In genomic region chr15:86462636-86463035, GRCm38 (mm10) we compare ENCODE assay signal across 22 mouse cellular contexts.
DNase-seq lines count a peak whose midpoint lies in the region; ATAC-seq lines count a peak whose summit lies in the region.
"Had no signal": no experiment of that assay in that cellular context is flagged by ENCODE, and none has a peak within 500 bp of the region (broad histone marks: within the 10 kb centered on the region; RNA-seq: fewer than 3 reads in every experiment).

No protein-coding gene starts in this region.

- H3K36me3 ChIP-seq in forebrain, embryonic 13.5 days (ENCODE audit: poor library complexity, severe bottlenecking): no peaks in the 10 kb centered on the region
- no peaks in the 10 kb centered on the region for H3K36me3 ChIP-seq in forebrain, embryonic 16.5 days (ENCODE audit: control insufficient read depth, insufficient read depth)
- no peaks in the 10 kb centered on the region for H3K36me3 ChIP-seq in kidney, embryonic 15.5 days
- H3K36me3 ChIP-seq: embryonic facial prominence, embryonic 12.5 days; heart, embryonic 13.5 days; liver, embryonic 12.5 days; midbrain, embryonic 12.5 days; neural tube, embryonic 15.5 days had no signal

- H3K4me1 ChIP-seq in forebrain, embryonic 13.5 days: peaks cover 19% of the 10 kb centered on the region
- H3K4me1 ChIP-seq in forebrain, embryonic 16.5 days (replicated peaks; ENCODE audit: control insufficient read depth, insufficient read depth, low read length): peaks cover 8% of the 10 kb centered on the region
- peaks cover 4% of the 10 kb centered on the region; the same call in 1 of the 2 replicates for H3K4me1 ChIP-seq in kidney, embryonic 15.5 days
- H3K4me1 ChIP-seq: embryonic facial prominence, embryonic 12.5 days; heart, embryonic 13.5 days; liver, embryonic 12.5 days had no signal

- WGBS in forebrain, embryonic 13.5 days: 62% methylated on average over 8 of the region's 8 CpGs
- 57% methylated on average over 8 of the region's 8 CpGs for WGBS in forebrain, embryonic 16.5 days
- 70% methylated on average over 8 of the region's 8 CpGs for WGBS in kidney, embryonic 15.5 days

- 0 out of 2 replicates have a peak, but pooled peaks have one; percentile 33 for ATAC-seq in forebrain, embryonic 13.5 days
- no peak for ATAC-seq in forebrain, embryonic 16.5 days
- no peak for ATAC-seq in kidney, embryonic 15.5 days (replicated peaks; ENCODE audit: low FRiP score)
- ATAC-seq: liver, embryonic 12.5 days had no signal

- no peaks in the 10 kb centered on the region for H3K27me3 ChIP-seq in forebrain, embryonic 13.5 days
- H3K27me3 ChIP-seq in forebrain, embryonic 16.5 days (replicated peaks; ENCODE audit: control insufficient read depth, insufficient read depth, low read length): no peaks in the 10 kb centered on the region
- no peaks in the 10 kb centered on the region for H3K27me3 ChIP-seq in kidney, embryonic 15.5 days
- H3K27me3 ChIP-seq: embryonic facial prominence, embryonic 12.5 days; liver, embryonic 12.5 days; midbrain, embryonic 12.5 days; neural tube, embryonic 15.5 days had no signal

- no peak overlapping the region for H3K4me2 ChIP-seq in forebrain, embryonic 13.5 days
- no peak overlapping the region for H3K4me2 ChIP-seq in forebrain, embryonic 16.5 days (ENCODE audit: low read length)
- H3K4me2 ChIP-seq in kidney, embryonic 15.5 days: no peak overlapping the region
- H3K4me2 ChIP-seq: embryonic facial prominence, embryonic 12.5 days; heart, embryonic 13.5 days; liver, embryonic 12.5 days; midbrain, embryonic 12.5 days; neural tube, embryonic 15.5 days had no signal

- no peak overlapping the region for H3K9ac ChIP-seq in forebrain, embryonic 13.5 days
- H3K9ac ChIP-seq in forebrain, embryonic 16.5 days (replicated peaks; ENCODE audit: low read depth, low read length): no peak overlapping the region
- no peak overlapping the region for H3K9ac ChIP-seq in kidney, embryonic 15.5 days
- H3K9ac ChIP-seq: embryonic facial prominence, embryonic 12.5 days; heart, embryonic 13.5 days; liver, embryonic 12.5 days; midbrain, embryonic 12.5 days; neural tube, embryonic 15.5 days had no signal

- no peak overlapping the region; the same call in 1 of the 2 replicates for H3K27ac ChIP-seq in forebrain, embryonic 13.5 days
- no peak overlapping the region for H3K27ac ChIP-seq in forebrain, embryonic 16.5 days (ENCODE audit: low read length)
- no peak overlapping the region for H3K27ac ChIP-seq in kidney, embryonic 15.5 days
- H3K27ac ChIP-seq: embryonic facial prominence, embryonic 12.5 days; heart, adult 2 months; heart, embryonic 13.5 days; left cerebral cortex, adult 2 months; liver, embryonic 12.5 days; midbrain, embryonic 12.5 days; neural tube, embryonic 15.5 days; stomach, postnatal 0 days had no signal

- no peak overlapping the region for H3K4me3 ChIP-seq in forebrain, embryonic 13.5 days
- H3K4me3 ChIP-seq in forebrain, embryonic 16.5 days (replicated peaks; ENCODE audit: low read length): no peak overlapping the region
- no peak overlapping the region for H3K4me3 ChIP-seq in kidney, embryonic 15.5 days (replicated peaks)
- H3K4me3 ChIP-seq: embryonic facial prominence, embryonic 12.5 days; heart, adult 2 months; heart, embryonic 13.5 days; left cerebral cortex, adult 2 months; liver, embryonic 12.5 days; midbrain, embryonic 12.5 days; neural tube, embryonic 15.5 days had no signal

- DNase-seq in kidney, postnatal 14 days: peak; percentile 6
- peak; percentile 33 for DNase-seq in right cerebral cortex, postnatal 4 days
- no peak for DNase-seq in right cerebral cortex, adult 2 months (ENCODE audit: low spot score in 2 of 2)
- DNase-seq in neural tube, embryonic 10.5 days (ENCODE audit: extremely low spot score, low spot score): no peak
- DNase-seq: adrenal gland, postnatal 25 days; gastrocnemius, postnatal 36 days; heart, adult 2 months; heart, postnatal 14 days; kidney, adult 8-10 months; layer of hippocampus, adult 9-11 months; lung, adult 18-20 months; lung, postnatal 10 days had no signal

- no peaks in the 10 kb centered on the region for H3K9me3 ChIP-seq in forebrain, embryonic 13.5 days (replicated peaks)
- H3K9me3 ChIP-seq in forebrain, embryonic 16.5 days (ENCODE audit: control insufficient read depth, low read length): no peaks in the 10 kb centered on the region
- H3K9me3 ChIP-seq in kidney, embryonic 15.5 days (replicated peaks): no peaks in the 10 kb centered on the region
- H3K9me3 ChIP-seq: embryonic facial prominence, embryonic 12.5 days; heart, embryonic 13.5 days; liver, embryonic 12.5 days; midbrain, embryonic 12.5 days had no signal

Comparison
In these comparisons a context has a peak if more than half of its experiments do, and no peak if none do; other contexts are left out.
1. DNase-seq: peak in kidney, postnatal 14 days (single experiment) and right cerebral cortex, postnatal 4 days (single experiment); none in right cerebral cortex, adult 2 months (0 of 2) and neural tube, embryonic 10.5 days (single experiment).